13 mouse cellular contexts compared by ENCODE assay signal in genomic region chr7:64610875-64611274, GRCm38 (mm10).
DNase-seq lines count a peak whose midpoint lies in the region; ATAC-seq and TF ChIP-seq lines count a peak whose summit lies in the region.
"Had no signal": no experiment of that assay in that cellular context is flagged by ENCODE, and none has a peak within 500 bp of the region (broad histone marks: within the 10 kb centered on the region; RNA-seq: fewer than 3 reads in every experiment).

No protein-coding gene starts in this region.

- peak; percentile 42 for DNase-seq in embryo, embryonic 10.5 days (ENCODE audit: low spot score)
- no peak for DNase-seq in embryo, embryonic 9.5 days (ENCODE audit: extremely low spot score)
- DNase-seq in liver, adult 2 months (ENCODE audit: extremely low read depth, low read depth, low spot score) = peak; percentile 31
- DNase-seq in liver (no peak), ES-E14 (ENCODE audit: low read depth, low spot score) (peak; percentile 31), MN1 (ENCODE audit: low spot score) (no peak)
- DNase-seq: spleen, adult 18-20 months; thymus, postnatal 25 days had no signal

- H3K36me3 ChIP-seq in liver, adult 2 months (ENCODE audit: control insufficient read depth, insufficient read depth, low read length) = no peaks in the 10 kb centered on the region
- no peaks in the 10 kb centered on the region for H3K36me3 ChIP-seq in ES-E14 (ENCODE audit: control insufficient read depth, insufficient read depth, low read length, poor library complexity, severe bottlenecking)
- H3K36me3 ChIP-seq in midbrain, embryonic 16.5 days (ENCODE audit: control insufficient read depth, insufficient read depth, low read length) = 0 out of 2 replicates have a peak, but pooled peaks cover 2% of the 10 kb centered on the region
- H3K36me3 ChIP-seq: limb, embryonic 13.5 days had no signal

- WGBS in liver, adult 2 months = 64% methylated on average over 4 of the region's 4 CpGs
- WGBS in midbrain, embryonic 16.5 days = 70% methylated on average over 4 of the region's 4 CpGs

- no peaks in the 10 kb centered on the region for H3K27me3 ChIP-seq in liver, adult 2 months (ENCODE audit: control insufficient read depth, insufficient read depth, low read length)
- H3K27me3 ChIP-seq in midbrain, embryonic 16.5 days (ENCODE audit: control insufficient read depth, insufficient read depth, low read depth, low read length) = no peaks in the 10 kb centered on the region
- H3K27me3 ChIP-seq: limb, embryonic 13.5 days had no signal

- TF ChIP-seq CTCF in liver, adult 2 months (IDR thresholded peaks at IDR 0.05; ENCODE audit: low read depth, low read length) = peak; percentile 45; the same call in 1 of the 2 replicates
- TF ChIP-seq CTCF in cortical plate, adult 2 months (IDR thresholded peaks at IDR 0.05; ENCODE audit: extremely low read depth, insufficient read depth, low read length) = peak; percentile 46

- H3K27ac ChIP-seq in liver, adult 2 months (replicated peaks; ENCODE audit: insufficient read depth, low read depth, low read length) = no peak overlapping the region
- no peak overlapping the region for H3K27ac ChIP-seq in ES-E14 (ENCODE audit: insufficient read depth, low read depth, low read length, poor library complexity, severe bottlenecking)
- H3K27ac ChIP-seq in cortical plate, adult 2 months (ENCODE audit: insufficient read depth, low read length) = no peak overlapping the region
- no peak overlapping the region for H3K27ac ChIP-seq in midbrain, embryonic 16.5 days (ENCODE audit: low read length)
- H3K27ac ChIP-seq: hindbrain, embryonic 14.5 days; limb, embryonic 13.5 days had no signal

- H3K79me2 ChIP-seq in liver, adult 2 months (ENCODE audit: control insufficient read depth, insufficient read depth, low read length) = no peaks in the 10 kb centered on the region

- no peaks in the 10 kb centered on the region for H3K9me3 ChIP-seq in ES-E14 (ENCODE audit: control insufficient read depth, insufficient read depth, low read depth, low read length)
- no peaks in the 10 kb centered on the region for H3K9me3 ChIP-seq in midbrain, embryonic 16.5 days (replicated peaks; ENCODE audit: control insufficient read depth, low read length, poor library complexity, severe bottlenecking)
- H3K9me3 ChIP-seq: limb, embryonic 13.5 days had no signal

- no peak overlapping the region for H3K4me3 ChIP-seq in liver, adult 2 months (ENCODE audit: insufficient read depth, low read depth, low read length)
- no peak overlapping the region for H3K4me3 ChIP-seq in ES-E14 (ENCODE audit: insufficient read depth in 1 of 2, low read depth in 1 of 2, low read length in 2 of 2, poor library complexity in 1 of 2, severe bottlenecking in 1 of 2)
- H3K4me3 ChIP-seq in cortical plate, adult 2 months (ENCODE audit: insufficient read depth, low read length) = no peak overlapping the region
- H3K4me3 ChIP-seq in midbrain, embryonic 16.5 days (ENCODE audit: low read depth, low read length) = no peak overlapping the region
- H3K4me3 ChIP-seq: limb, embryonic 13.5 days had no signal

- TF ChIP-seq POLR2A in liver, adult 2 months (IDR thresholded peaks at IDR 0.05; ENCODE audit: extremely low read depth, insufficient read depth, low read length) = no peak
- no peak for TF ChIP-seq POLR2A in cortical plate, adult 2 months (IDR thresholded peaks at IDR 0.05; ENCODE audit: extremely low read depth, insufficient read depth, low read length)

- no peak overlapping the region for H3K9ac ChIP-seq in liver, adult 2 months (ENCODE audit: low read depth, low read length)
- no peak overlapping the region for H3K9ac ChIP-seq in ES-E14 (ENCODE audit: insufficient read depth, low read depth, low read length, poor library complexity, severe bottlenecking)
- no peak overlapping the region for H3K9ac ChIP-seq in midbrain, embryonic 16.5 days (ENCODE audit: low read depth, low read length)
- H3K9ac ChIP-seq: hindbrain, embryonic 14.5 days; limb, embryonic 13.5 days had no signal

- H3K4me2 ChIP-seq in midbrain, embryonic 16.5 days (ENCODE audit: low read length) = no peak overlapping the region
- H3K4me2 ChIP-seq: hindbrain, embryonic 14.5 days; limb, embryonic 13.5 days; midbrain, embryonic 11.5 days had no signal

- H3K4me1 ChIP-seq in liver, adult 2 months (ENCODE audit: control insufficient read depth, insufficient read depth, low read length) = no peaks in the 10 kb centered on the region
- H3K4me1 ChIP-seq in ES-E14 (ENCODE audit: control insufficient read depth in 2 of 2, insufficient read depth in 2 of 2, low read length in 2 of 2, poor library complexity in 1 of 2) = no peaks in the 10 kb centered on the region
- no peaks in the 10 kb centered on the region for H3K4me1 ChIP-seq in cortical plate, adult 2 months (ENCODE audit: control insufficient read depth, insufficient read depth, low read length)
- H3K4me1 ChIP-seq in midbrain, embryonic 16.5 days (ENCODE audit: control insufficient read depth, insufficient read depth, low read length) = no peaks in the 10 kb centered on the region
- H3K4me1 ChIP-seq: limb, embryonic 13.5 days had no signal

- no peak for ATAC-seq in midbrain, embryonic 16.5 days

- in situ Hi-C loops in ES-E14 (cut with MboI; ENCODE audit: low sequenced_read_pairs in 2 of 2, unreplicated experiment in 2 of 2) = no loop called here

TF ChIP-seq in ES-E14, 5 proteins besides CTCF, POLR2A, EP300 and RAD21:
- TF ChIP-seq HCFC1 (IDR thresholded peaks at IDR 0.05; ENCODE audit: borderline replicate concordance, insufficient read depth, low read length) (no peak), ZC3H11A (IDR thresholded peaks at IDR 0.05; ENCODE audit: borderline replicate concordance, low read depth, low read length) (no peak), MAFK (IDR thresholded peaks at IDR 0.05; ENCODE audit: insufficient read depth, low read depth, low read length) (no peak), CHD2 (IDR thresholded peaks at IDR 0.05; ENCODE audit: low read depth, low read length) (no peak), ZNF384 (IDR thresholded peaks at IDR 0.05; ENCODE audit: low read depth, low read length) (no peak)

Comparison
In these comparisons a context has a peak if more than half of its experiments do, and no peak if none do; other contexts are left out.
1. DNase-seq: peak in embryo, embryonic 10.5 days (single experiment), liver, adult 2 months (single experiment) and ES-E14 (single experiment); none in embryo, embryonic 9.5 days (single experiment), liver (single experiment) and MN1 (single experiment).